Mouse (Mus musculus) cerebellum, postnatal 4 days (tissue): ENCODE measurements at regions not wholly inside any gene's neighbourhood (a gene's known extent, or its start where the extent isn't known, plus 50 kb on each side); places are given as distances from the start of the nearest gene placed in this dataset.

Experiments used
- DNase-seq, 2 experiments: peaks; one replicate each; pipeline ENCODE4 v3.0.0; 2022; ENCODE audit warnings: low spot score in 2 of 2, mixed read lengths in 1 of 2

DNA sequence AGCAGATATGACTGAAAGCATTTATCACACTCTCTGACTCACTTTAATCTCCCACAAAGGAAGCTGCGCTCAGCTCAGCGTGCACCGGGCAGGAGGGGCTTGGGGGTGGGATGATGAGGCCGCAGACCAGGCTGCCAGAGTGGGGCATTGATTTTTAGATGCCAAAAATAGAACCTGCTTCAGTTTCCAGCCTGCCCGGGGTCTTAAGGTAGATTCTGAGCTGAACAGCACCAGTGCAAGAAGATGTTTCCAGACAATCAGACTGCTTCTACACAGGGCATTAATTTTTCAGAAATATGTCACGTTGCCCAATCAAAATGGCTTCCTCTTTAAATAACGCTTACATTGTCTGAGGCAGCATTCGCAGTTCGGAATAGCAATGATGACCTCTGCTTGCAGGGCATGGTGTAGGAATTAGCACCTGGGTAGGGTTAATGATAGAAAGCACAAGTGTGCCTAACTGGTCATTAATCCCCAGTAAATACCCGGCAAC is 2772.7 kb upstream of the 5930422O12Rik start:
- no peak for DNase-seq

DNA sequence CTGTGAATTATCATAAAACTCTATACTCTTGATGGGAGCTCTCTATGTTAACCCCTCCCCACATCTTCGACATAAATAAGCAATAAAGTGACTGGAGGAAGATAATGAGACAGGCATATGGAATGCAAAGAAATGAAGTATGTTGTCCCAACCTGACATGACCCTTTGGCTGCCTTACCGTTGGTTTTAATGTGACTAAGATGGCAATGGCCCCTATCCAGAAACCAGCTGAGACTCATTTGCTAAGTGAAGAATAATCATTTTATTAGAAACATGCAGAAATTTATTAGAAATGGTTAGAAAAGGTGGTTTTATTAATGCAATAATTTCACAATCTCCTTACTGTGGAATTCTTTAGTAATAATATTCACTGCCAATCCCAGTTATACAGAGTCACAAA is 2767.2 kb upstream of the 5930422O12Rik start:
- DNase-seq = no peak

DNA sequence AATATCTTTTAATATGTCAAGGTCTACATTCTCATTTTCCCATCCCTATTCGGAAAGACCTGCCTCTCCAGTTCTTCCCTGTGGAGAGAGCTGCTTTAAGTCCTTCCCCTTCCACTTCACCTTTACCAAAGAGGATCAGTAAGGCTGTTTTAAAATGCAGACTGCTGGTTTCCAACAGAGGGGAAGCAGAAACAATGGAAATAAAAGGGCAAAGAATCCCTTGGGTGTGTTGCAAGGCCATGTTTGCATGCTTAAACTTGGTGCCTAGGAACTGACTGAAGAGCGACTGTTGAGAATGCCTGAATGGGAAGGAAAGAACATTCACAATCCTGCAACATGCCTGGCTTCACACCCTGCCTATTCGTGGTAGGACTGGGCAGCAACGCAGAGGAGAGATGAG is 2759.1 kb upstream of the 5930422O12Rik start:
- DNase-seq = no peak

DNA sequence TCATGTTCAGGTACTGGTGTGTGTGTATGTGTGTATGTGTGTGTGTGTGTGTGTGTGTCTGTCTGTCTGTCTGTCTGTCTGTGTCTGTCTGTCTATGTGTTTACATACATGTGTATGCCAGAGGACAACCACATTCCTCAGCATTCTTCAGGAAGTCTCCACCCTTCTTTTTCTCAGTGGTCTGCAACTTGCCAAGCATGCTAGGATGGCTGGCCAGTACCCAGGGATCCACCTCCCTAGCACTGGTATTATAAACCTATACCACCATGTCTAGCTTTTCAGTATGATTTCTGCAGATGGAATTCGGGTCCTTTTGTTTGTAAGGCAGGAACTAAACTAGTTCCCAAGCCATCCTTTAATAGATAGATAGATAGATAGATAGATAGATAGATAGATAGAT is 2751.1 kb upstream of the 5930422O12Rik start:
- DNase-seq = no peak

- DNase-seq = no peak
Measured at GRCm38 (mm10) chr8:30682169-30682568, 2746.3 kb upstream of the 5930422O12Rik start.

- no peak for DNase-seq
Measured at GRCm38 (mm10) chr8:30686539-30686938, 2742.0 kb upstream of the 5930422O12Rik start.

- no peak for DNase-seq
Measured at GRCm38 (mm10) chr8:30694126-30694525, 2734.4 kb upstream of the 5930422O12Rik start.

DNA sequence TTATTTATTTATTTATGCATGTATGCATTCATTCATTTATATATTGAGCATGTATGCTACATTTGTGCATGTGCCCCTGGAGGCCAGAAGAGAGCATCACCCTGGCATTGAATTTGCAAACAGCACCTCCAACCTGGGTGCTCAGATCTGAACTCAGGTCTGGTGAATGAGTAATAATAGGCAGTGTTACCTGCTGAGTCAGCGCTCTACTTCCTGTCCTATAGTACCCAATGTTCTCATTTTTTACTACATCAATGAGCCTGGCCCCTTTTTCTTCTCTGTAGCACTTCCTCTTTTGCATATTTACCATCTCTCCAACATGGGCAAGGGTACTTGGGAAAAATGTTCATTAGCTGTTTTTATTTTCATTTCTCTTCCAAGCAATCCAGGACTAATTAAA is 2711.9 kb upstream of the 5930422O12Rik start:
- no peak for DNase-seq

DNA sequence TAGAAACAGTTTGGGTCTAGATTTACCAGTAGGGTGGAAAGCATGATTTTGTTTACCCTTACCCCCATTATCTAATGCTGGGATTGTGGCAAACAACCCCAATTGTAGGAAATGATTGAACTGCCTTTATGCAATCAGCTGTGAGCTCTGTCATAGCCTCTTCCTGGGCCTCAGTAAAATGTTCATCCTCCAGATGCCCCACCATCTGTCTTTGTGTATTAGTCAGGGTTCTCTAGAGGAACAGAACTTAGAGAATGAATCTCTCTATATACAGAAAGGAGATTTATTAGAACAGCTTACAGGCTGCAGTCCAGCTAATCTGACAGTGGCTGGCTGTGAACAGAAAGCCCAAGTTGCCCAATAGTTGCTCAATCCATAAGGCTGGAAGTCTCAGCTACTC is 2698.1 kb upstream of the 5930422O12Rik start:
- no peak for DNase-seq

- DNase-seq = no peak
Measured at GRCm38 (mm10) chr8:30732585-30733253, 2695.8 kb upstream of the 5930422O12Rik start.

GRCm38 (mm10) chr8:30733385-30733784 is 2695.1 kb upstream of the 5930422O12Rik start:
- DNase-seq = no peak

- no peak for DNase-seq
Measured at GRCm38 (mm10) chr8:30735338-30735737, 2693.2 kb upstream of the 5930422O12Rik start.

- DNase-seq = no peak
Measured at GRCm38 (mm10) chr8:30735740-30736139, 2692.8 kb upstream of the 5930422O12Rik start.

GRCm38 (mm10) chr8:30746874-30747273 is 2681.6 kb upstream of the 5930422O12Rik start:
- DNase-seq = no peak
